Mouse (Mus musculus): ENCODE results near the gene Rnd1.

- TF ChIP-seq CTCF (IDR thresholded peaks at IDR 0.05; ENCODE audit: insufficient read depth, low read depth, low read length) = no peak
- no peak for TF ChIP-seq POLR2A (IDR thresholded peaks at IDR 0.05; ENCODE audit: insufficient read depth, low read depth, low read length)
Observed at GRCm38 (mm10) chr15:98685926-98686325, 8.7 kb upstream of the Rnd1 start.

Data from olfactory bulb, adult 2 months (tissue).